Mouse (Mus musculus): Measurements from ENCODE around the gene Flywch1.

The Flywch1 gene

DNA sequence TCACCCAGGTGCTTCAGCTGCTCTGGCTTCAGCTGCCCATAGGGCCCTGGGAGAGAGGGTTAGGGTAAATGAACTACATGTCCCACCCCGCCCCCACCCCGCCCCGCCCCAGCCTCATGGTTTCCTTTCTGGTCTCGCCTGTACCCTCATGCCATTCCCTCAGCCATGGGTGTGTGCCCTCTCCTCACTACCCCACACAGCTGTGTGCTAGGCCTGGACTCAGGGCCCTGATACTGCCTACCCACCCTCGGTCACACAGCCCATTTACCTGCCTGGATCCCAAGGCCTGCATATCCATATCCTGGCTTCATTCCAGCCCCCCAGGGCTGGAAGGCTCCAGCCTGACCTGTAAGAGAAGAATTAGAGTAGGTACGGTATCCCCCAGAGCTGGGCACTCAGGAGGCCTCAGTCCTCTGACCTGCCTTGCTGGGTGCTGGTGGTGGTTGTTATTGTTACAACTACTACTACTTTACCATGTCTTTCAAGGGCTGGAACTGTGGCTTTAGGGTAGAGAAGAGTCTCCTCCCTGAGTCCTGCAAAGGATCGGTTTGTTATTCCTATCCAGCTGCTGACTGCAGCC lies 65.8 kb downstream of the Flywch1 start:
- no peak for DNase-seq (ENCODE audit: low spot score in 2 of 2)

DNA sequence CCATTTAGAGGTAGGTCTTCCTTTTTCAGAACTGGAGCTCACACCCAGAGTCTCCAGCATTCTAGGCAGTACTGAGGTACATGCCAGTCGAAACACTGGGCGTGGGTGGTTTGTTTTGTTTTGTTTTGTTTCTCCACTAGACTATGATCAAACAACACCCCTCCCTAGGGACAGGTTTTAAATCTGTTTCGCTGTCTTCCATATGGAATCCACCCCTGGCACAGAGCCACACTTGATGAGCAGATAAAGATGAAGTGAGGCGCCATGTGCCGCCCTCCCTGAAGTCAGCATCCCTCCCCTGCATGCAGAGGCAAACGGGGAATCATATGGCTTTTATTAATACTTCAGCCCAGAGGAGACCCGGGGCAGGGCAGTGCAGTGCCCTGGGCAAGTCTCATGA lies 66.7 kb downstream of the Flywch1 start:
- DNase-seq (ENCODE audit: low spot score in 2 of 2), result no peak

DNA sequence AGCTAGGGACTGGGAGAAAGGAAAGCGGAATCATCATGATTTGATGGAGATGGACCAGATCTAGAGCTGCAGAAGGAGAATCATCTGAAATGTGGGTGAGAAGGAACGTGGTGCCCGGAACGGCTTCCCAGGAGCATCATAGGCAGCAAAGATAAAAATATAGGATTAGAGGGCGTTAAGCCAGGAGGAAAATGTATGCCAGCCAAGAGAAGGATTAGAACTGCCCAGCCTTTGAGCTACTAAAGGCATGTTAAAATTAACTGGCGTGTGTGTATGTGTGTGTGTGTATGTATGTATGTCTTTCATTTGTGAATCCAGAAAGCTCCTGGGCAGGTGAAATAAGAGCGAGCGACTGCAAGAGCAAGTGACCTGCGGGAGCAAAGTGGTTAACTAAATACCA lies 68.1 kb downstream of the Flywch1 start:
- DNase-seq (ENCODE audit: low spot score in 2 of 2), result no peak

Measured in frontal cortex, postnatal 25 days (tissue).